Mouse (Mus musculus): ENCODE results near the gene Akr1b7.

DNA sequence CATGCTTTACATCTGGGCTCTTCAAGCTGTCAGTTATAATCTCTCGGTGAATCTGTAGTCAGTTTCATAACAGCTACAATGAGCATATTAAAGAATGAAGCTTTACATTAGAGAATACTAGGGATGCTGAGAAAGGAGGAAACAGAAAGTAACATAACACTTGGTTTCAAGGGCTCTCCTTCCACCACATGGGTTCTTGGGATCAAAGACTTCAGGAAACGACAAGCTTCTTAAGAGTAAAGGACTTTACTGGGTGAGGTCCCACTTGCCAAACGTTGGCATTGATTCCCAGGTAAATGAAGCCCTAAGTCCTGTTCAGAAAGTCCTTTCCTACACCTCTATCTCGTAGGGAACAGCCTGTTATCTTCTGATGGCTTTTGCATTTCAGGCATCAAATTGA is 48.5 kb downstream of the Akr1b7 start:
- no peak for TF ChIP-seq ZC3H11A (IDR thresholded peaks at IDR 0.05; ENCODE audit: borderline replicate concordance, low read depth, low read length)
- TF ChIP-seq HCFC1 (IDR thresholded peaks at IDR 0.05; ENCODE audit: borderline replicate concordance, insufficient read depth, low read length): no peak
- TF ChIP-seq ZNF384 (IDR thresholded peaks at IDR 0.05; ENCODE audit: low read depth, low read length): no peak
- no peak for TF ChIP-seq MAFK (IDR thresholded peaks at IDR 0.05; ENCODE audit: insufficient read depth, low read depth, low read length)

Data from ES-E14 (cell line).